Mouse (Mus musculus) mouse trophoblast stem cell (cell line): ENCODE results near the gene Plet1.

ENCODE experiments used
- in situ Hi-C, 2 experiments: fragments of 300-500 bp; cut with MseI, MboI; formaldehyde crosslinking; loops; 2 replicates in 1 of 2; 3 replicates in 1 of 2; pipeline ENCODE4 v1.15.1; 2025

Gene Plet1

DNA sequence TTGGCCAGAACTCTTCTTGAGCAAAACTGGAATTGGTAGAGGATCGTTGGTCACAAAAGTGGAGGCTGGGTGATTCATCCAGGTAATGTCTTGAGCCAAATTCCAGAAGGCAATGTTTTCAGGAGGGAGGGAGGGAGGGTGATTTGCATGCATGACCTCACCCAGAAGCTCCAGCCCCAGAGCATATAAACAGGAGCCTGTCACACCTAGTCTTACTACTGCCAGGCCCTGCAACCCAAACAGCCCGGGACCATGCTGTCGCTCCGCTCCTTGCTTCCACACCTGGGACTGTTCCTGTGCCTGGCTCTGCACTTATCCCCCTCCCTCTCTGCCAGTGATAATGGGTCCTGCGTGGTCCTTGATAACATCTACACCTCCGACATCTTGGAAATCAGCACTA lies at the start of gene Plet1:
Gene Plet1 (plus strand): TSS at position 215 of the 400 bp plus-strand sequence.
- in situ Hi-C loops, result no loop called here

DNA sequence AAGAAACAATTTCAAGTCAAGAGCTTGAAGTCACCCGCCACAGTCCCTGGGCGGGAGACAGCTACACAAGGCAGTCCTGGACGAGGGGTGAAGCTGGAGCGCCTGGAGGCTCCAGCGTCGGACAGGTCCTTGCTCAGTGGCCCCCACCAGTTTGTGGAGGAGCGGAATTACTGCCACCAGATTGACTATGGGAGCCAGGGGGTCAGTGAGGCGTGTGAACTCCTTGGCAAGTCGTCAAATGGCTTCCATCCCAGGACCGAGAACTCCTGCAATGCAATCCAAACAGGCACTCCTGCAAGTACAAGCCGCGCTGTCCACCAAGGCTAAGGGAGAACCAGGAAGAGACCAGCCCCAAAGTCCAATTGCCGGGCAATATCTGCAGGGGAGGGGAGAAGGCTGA lies 45.3 kb upstream of the Plet1 start:
- in situ Hi-C loops, result loop anchor here in 1 of 2 experiments (25.0 kb wide), 1 partner anchor 1362 kb away; the partner anchor contains the start of gene Tmprss5

DNA sequence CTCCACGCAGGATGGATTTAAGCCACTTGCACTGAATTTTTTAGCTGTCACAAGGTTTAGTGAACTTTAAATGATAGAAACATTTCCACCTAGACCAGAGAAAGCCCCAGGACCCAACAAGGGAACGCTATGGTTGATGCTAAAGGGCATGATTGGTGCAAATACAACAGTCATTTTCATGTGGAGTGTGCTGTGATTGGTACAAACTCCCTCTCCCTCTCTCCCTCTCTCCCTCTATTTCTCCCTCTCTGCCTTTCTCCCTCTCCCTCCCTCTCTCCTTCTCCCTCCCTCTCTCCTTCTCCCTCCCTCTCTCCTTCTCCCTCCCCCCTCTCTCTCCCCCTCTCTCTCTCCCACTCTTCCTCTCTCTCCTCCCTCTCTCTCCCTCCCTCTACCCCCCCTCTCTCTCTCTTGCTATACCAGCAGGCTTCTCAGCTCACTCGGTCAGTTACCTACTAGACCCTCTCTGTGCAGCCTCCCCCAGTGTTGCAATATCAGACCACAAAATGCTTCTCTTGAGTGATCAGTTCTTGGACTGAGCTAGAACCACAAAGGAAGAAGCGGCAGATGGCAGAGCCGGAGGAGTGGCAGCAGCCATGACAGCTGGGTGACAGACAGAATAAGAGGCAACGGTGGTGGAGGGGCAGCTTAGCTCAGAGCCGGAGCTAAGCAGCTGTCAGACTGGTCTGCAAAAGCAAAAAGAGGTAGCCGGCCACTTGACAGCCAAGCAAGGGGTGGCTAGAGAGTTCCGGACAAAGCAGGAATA lies 42.7 kb upstream of the Plet1 start:
- in situ Hi-C loops, result loop anchor here in 1 of 2 experiments (5.0 kb wide), 1 partner anchor 76 kb away; the partner anchor contains the start of gene Pts

DNA sequence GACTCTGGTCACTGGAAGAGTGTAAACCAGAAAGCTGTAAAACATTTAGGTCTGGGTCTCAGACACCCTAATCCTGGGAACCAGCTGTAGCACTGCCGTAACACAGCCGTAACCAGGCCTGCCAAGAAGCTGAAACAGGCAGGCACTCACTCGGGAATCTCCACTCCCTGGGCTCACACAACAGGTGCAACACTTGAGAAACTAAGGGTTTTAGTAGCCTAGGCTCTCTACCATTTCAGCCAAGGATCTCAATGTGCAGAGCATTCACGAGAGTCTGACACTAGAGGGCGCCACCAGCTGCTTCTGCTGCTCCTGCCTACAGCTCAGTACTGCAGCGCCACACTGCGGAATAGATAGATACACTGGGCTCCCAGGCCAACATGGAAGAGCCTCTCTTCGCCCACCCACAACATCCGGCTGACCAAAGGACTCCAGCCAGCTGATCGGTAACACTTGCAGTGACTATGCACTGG lies 42.0 kb upstream of the Plet1 start:
- in situ Hi-C loops, result loop anchor here in 1 of 2 experiments (5.0 kb wide), 1 partner anchor 75 kb away; the partner anchor contains the start of gene Pts

DNA sequence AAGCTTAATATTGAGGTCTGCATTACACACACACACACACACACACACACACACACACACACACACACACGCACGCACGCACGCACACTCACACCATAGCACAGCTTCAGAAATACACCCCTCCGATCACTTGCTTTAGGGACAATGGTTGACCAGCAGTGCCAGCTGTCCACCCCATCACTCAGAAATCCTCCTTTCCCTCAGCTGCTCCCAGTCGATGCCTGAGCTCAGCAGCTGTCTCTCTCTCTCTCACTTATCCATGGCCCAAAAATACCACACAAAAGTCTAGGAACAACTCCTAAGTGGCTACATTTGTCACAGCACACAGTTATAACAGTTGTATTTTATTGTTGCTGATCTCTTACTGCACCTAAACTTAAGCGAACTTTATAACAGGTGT lies 36.7 kb upstream of the Plet1 start:
- in situ Hi-C loops, result no loop called here

DNA sequence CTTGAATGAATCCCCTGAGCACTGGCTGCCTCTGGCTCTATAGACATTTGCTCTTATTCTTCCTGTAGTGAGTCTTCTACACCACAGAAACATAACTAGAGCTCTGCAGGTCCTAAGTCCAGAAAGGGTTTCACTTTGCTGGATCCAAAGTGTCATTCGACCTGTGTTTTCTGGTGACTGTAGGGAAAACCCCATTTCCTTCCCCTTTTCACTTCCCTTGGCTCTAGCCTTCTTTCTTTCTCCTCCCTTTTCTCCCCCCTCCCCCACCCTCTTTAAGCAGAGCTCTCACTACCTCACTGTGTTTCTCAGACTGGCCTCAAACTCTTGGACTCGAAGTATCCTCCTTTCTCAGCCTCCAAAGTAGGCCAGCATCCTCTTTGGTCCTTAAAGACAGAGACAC lies 34.8 kb upstream of the Plet1 start:
- in situ Hi-C loops, result no loop called here

DNA sequence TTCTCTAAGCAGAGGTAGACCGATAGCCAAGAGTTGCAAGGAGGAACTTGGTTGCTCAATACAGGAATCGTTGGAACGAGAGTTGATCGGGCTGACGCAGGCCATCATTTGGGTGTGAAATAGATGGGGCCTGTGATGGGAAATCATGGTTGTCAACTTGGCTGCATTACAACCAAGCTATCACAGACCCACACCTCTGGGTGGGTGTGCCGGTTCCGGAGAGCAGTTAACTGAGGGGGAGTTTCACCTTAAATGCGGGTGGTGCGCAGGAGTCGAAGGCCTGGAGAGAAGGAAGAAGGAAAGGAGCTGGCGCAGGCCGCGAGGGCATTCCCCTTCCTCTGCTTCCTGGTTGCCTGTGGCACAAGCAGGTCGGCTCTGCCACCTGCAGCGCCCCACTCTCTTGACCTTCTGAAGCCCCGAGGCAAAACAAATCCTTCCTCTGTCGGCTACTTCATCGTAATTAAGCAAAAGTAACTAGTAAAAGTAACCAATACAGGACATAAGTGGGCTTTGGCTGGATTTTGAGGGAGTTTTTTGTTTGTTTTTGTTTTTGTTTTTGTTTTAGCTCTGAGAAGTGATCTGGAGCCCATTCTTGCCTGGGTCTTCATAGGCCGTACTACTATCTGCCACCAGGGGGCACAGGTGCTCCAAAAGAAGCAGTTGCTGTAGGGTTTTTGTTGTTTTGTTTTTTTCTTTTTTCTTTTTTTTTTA lies 31.7 kb upstream of the Plet1 start:
- in situ Hi-C loops, result no loop called here

DNA sequence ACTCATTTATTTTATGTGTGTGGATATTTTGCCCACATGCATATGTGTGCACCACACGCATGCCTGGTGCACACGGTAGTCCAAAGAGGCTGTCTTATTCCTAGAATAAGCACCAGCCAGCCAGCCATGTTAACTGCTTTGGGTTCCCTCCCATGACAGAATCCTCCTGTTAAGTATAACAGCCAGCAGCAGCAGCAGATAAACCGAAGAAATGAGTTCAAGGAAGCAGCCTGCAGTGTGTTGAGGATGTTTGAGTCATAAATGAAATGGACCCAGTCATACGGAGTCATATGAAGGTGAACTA lies 31.2 kb upstream of the Plet1 start:
- in situ Hi-C loops, result no loop called here

DNA sequence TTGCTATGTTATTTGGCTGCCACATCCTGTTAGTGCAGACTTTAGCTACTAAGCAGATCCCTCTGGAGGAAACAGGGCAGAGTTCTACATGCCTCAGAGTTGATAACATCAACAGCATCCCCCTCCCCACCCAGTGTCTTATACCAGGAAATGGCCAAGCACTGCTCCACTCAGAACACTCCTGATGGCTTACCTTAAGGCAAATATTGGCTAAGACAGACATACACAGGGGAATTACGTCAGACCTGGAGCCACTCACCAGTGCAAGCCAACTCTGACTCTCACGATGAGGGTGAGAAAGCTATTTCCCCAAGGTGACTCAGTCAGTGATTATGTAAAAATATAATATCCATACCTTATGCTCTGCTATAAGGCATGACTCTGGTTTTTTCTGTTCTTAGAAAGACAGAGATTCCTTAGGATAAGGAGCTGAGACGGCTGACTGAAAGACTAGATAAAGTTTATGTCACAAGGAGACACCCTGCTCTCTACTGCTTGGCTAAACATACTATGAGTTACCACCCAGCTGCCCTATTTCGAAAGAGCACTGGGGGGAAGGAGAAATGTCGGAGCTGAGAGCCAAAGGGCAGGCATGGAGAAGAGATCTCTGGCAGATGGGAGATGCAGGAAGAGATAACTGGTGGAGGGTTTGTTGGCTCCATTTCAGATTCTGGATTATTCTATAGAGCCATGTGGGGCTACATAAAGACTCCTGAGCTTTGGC lies 23.8 kb upstream of the Plet1 start:
- in situ Hi-C loops, result no loop called here

DNA sequence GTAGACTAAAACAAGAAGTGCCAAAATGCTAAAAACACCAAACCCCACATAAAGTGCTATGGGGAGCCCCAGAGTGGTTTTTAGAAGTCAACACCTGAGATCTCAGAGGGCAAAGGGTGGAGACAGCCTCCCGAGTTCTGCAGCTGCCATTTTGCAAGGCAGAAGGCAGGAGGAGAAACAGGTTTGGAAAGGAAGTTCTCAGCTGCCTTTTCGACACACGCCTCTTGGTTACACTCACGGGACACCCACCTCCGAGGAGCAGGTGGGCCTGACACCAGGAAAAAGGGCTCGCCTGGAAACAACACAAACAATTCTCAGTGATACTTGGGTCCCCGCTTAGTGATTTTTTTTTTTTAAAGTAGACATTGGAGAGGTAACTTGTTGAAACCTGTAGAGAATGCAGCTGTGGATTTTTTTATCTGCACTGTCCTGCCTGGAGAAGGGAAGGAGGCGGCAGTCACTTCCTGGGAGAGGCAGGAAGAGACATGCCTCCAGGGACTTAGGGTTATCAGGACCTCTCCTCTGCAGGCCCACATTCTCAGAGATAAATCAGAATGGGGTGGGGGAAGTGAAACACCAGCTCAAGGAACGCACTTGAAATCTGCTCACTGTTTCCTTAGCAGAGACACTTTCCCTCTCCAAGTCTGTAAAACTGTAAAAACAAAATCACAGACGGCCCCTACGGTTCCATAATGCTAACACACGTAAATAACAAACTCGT lies 23.0 kb upstream of the Plet1 start:
- in situ Hi-C loops, result no loop called here

DNA sequence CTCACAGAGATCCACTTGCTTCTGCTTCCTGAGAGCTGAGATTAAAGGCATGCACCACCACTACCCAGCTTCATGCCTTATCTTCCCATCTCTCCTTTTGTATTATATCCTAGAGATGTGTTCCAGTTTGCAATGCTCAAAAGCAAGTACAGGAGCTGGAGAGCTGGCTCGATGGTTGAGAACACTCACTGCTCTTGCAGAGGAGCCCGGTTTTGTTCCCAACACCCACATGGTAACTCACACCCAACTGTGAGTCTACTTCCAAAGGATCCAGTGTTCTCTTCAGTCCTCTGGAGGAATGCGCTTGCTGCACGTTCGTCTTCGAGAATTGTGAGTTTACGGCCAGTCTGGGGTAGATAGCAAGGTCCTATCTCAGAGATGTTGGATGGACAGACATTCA lies 19.0 kb upstream of the Plet1 start:
- in situ Hi-C loops, result no loop called here

DNA sequence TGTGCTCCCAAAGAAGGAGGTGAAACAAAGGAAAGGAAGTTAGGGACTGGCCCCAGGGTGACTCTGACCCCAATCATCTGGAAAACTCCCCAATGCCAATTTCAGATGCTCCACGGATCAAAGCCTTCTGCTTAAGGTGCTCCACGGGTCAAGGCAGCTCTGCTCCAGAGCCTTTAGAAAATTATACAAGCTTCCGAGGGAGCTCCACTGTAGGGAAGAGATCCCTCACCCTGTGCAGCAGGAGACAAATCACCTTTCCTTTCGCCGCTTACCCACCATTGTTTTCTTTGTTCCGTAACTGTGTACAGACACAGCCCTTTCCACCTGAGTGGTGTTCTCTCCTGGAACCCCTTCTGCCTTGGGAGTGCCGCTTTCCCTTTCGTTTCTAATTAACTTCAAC lies 18.6 kb upstream of the Plet1 start:
- in situ Hi-C loops, result no loop called here

DNA sequence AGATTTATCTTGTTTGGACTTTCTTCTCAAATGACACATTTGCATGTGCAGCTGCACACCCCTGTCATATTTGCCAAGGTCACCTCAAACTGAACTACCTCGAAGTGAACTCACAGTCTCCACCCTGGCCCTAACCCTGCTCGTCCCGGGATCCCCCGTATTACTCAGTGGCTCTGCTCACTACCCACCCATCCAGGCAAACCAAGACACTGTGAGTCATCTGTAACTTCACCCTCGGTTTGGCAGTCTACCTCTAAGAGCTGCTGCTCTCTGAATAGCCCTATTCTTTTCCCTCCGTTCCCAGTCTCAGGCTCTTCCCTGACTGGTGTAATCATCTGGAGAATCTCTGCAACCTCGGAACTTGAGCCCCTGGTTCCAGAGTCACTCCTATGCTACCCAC lies 17.7 kb upstream of the Plet1 start:
- in situ Hi-C loops, result no loop called here

DNA sequence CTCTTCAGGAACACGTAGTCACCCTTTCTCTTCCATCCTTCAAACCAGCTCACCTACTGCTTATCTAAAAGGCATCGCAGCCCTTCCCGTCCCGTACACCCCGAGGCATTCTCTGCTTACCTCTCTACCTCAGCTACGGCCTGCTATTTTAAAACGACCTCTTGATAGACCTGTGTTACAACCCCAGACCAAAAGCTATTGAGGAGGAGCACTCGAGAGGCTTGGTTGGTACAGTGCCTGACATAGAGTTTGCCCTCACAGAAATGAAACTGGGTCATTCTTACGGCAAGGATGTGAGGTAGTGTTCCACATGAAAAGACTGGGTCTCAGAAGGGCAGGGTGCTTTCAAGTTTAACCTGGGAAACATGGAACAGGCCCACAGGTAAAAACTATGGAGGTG lies 17.1 kb upstream of the Plet1 start:
- in situ Hi-C loops, result no loop called here

DNA sequence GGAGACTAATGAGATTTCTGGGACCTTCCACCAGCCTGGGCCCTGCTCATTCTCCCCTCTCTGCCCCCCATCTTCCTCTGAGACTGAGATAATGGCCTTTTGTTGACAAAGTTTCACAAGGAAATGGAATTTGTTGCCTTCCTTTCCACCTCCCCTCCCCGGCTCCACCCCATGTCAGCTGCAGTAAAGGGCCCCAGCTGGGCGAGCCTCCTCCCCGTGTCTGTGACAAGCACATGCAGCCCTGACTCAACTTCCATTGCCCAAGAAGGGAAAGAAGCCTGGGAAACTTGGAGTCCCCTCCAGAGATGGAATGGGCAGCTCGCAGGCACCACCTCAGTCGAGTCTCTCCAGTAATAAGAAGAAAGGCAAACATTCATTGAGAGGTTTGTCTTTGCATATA lies 15.5 kb upstream of the Plet1 start:
- in situ Hi-C loops, result no loop called here

DNA sequence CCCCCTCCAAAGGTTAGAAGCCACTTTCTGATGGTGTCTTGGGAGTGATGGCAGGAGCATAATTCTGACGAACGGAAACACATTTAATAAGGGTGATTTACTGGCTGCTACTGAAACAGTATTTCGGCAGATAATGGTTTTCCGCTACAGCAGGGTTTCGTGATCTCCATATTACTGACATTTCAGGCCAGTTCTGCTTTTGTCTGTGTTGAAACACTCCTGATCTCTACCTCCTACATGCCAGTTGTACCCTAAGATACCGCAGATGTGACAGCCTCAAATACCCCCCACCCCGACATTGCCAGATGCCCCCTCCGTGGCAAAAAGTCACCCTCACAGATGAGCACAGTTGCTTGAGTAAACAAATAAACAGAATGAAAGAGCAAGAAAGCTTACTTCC lies 14.8 kb upstream of the Plet1 start:
- in situ Hi-C loops, result no loop called here

DNA sequence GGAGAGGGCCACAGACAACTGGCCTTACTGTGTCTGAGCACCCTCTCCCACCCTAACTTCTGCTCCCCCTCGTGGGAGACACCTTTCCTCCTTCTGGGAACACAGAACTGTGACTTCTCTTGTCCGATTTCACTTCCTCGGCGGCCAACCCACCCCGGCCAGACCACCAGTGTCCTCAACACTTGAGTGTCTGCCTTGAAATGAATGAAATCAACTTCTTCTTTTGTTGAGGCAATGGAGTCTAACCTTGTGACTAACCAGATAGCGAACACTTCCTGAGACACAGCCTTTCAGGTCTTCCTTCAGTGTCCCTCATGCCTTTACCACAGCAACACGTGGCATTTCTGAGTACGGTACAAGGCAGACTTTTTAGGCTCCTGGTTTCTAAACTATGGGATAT lies 11.6 kb upstream of the Plet1 start:
- in situ Hi-C loops, result no loop called here

DNA sequence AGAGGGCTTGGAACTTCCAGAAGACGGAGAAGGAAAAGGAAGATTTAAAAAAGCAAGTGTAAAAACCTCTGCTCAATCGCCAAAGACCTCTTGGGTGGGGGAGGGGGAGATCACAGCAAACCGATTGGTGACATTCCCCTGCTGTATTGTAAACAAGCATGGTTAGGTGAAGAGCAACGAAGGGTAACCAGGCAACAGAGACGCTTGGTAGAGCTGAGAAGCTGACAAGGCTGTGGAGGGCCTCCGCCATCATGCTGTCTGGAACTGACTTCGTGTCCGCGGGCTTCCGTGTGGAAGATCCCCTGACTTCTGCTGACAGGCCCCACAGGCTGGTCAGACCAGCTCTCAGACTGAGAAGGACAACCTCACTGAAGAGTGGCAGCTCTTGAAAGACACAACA lies 8.8 kb upstream of the Plet1 start:
- in situ Hi-C loops, result no loop called here

DNA sequence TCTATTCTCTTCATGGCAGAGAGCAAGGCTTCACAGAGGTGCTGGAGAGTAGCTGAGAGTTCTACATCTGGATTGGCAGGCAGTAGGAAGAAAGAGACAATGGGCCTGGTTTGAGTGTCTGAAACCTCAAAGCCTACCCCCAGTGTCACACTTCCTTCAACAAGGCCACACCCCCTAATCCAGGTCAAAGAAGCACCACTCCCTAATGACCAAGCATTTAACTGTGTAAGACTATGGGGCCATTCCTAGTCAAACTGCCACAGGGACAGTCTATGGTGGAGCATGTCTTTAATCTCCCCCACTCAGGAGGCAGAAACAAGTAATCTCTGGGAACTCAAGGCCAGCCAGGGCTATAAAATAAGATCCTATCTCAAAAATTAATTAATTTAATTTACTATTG lies 3.5 kb upstream of the Plet1 start:
- in situ Hi-C loops, result no loop called here

DNA sequence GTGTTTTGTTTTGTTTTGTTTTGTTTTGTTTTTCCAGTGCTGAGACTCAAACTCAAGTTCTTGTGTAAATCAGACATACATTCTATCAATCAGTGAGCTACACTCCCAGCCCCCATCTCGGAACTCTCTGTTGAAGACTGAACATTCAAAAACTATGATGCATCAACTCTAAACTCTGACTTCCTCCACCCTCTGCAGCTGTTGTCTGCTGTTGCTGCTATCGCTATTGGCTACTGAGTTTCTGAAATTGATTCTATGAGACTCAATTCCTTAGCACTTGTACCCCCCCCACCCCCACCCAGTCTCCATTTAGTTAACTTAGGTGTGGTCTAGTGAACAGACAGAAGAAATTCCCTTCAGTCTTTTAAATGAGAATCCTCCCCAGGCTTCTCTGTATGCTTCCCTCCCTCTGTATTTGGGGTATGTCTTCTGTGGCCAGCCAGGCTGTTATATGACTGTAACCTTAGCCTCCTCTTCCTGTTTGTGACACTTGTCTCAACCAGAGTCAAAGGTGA lies 2.7 kb upstream of the Plet1 start:
- in situ Hi-C loops, result no loop called here

DNA sequence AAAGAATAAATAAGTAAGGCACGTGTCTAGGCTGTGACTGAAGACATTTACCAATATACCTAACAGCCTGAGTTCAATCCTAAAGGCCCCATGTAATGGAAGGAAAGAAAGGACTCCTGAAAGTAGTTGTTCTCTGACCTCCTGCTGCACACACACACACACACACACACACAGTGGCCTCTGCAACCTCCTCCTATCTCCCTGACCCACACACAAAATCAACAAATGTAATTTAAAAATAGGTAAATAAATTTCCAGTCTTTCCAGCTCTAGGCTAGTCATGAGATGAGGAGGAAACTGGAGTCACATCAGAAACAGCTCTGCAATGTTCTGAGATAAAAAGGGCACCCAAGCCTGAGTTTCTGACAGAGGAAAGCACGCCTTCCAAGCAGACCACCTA lies 548 bp upstream of the Plet1 start:
- in situ Hi-C loops, result no loop called here
